Mouse (Mus musculus): Measurements from ENCODE around the gene Alad. TPM values are rescaled to one million over a fixed set of nuclear protein-coding genes. Genes with fewer than 3 reads are reported as not detected.

The Alad gene
- 100 to 1,000 TPM; 124 to 319 TPM for polyA plus RNA-seq (2012; fragmentation: generic; extraction: Trizol)

DNA sequence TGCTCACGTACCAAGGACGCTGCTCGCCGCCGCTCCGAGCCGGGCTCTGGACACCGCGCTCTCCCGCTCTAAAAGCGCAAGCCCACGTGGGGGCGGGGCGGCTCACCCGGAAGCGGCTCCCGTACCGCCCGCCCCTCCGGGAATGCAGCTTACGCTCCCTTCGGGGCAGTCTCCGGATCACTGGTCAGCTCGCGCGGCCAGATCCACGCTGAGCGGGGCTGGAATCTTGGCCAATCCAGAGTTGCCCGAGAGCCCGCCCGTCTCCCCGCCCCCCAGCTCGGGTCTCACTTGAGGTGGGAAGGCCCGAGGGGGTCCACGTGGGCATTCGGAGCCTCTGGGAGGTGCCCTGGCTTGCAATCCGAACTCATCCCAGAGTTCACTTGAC is at the start of gene Alad:
Gene Alad (minus strand): TSS at position 70 of the 385 bp plus-strand sequence.

DNA sequence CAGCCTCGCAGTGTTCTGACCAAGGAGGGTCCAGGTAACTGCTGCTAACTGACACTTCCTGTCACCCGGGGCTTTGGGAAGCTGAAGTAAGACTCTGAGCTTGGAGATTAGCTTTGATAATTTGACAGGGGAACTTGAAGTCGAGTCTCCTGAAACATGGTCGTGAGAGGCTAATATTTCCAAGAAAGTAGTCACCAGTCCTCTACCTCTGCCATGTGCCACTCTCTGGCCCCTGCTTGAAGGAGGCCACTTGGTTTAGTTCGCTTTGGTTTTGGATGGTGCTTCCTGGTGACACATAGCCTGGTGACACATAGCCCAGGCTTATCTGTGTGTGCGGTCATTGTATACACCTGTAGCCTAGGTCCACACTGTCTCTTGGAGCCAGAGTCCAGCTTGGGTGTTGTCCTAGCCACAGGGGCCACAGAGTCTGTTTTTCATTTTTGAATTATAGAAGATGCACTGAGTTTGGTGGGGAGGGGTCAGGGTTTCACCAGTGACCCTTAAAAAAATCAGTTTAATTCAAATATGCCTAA is 40.1 kb upstream of the Alad start, which contains the start of gene Rgs3:
Gene Rgs3 (plus strand): TSS at position 51 of the 533 bp plus-strand sequence.

GRCm38 (mm10) chr4:62524651-62525488 is 5.2 kb upstream of the Alad start, which contains the start of the genes Pole3 and 4933430I17Rik:
TSS of gene Pole3 (minus strand) at chr4:62525068.
TSS of gene 4933430I17Rik (plus strand) at chr4:62525369.

DNA sequence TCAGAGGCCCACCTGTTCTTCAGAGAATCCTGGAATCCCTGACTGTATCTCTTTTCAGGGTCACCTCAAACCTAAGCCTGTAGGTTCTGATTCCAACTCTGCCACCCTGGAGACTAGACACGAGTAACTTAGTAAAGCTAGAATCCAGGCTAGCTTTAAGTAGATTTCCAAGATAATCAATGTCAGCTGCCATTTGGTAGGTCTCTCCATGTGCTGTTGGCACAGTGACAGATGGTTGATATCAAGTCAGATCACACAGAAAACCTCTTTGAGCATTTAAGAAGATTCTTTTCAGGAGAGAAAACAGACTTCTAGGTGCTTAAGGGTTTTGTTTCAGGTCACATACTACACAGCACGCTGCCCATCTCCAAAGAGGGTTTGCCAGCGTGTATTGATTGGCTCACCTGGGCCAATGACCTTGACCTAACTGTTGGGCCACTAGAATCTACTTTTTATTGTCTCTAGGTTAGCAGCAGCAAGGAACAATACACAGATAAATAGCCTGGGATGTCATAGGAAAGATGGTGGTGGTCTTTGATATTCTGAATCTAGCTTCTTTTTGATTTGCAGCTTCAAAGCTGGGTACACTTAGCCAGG is 16.2 kb downstream of the Alad start, which contains the start of gene Hdhd3:
Gene Hdhd3 (minus strand): TSS at position 94 of the 597 bp plus-strand sequence.

GRCm38 (mm10) chr4:62479937-62480708 is 39.6 kb downstream of the Alad start, which contains the start of gene Bspry:
TSS of gene Bspry (plus strand) at chr4:62480053.

GRCm38 (mm10) chr4:62470598-62471051 is 49.1 kb downstream of the Alad start, which contains the start of gene Wdr31:
TSS of gene Wdr31 (minus strand) at chr4:62470896.

Other genes with a start within 250 kb of the Alad start
- gene Fkbp15, start 159.4 kb downstream of the Alad start, polyA plus RNA-seq (2012; fragmentation: generic; extraction: Trizol), result 10 to 100 TPM in 1 of 2 experiments, 1 to 10 TPM in 1; 8.2 to 25.7 TPM
- 10 to 100 TPM in 1 of 2 experiments, 1 to 10 TPM in 1; 4.3 to 18.4 TPM for gene Slc31a1, start 159.2 kb downstream of the Alad start, polyA plus RNA-seq (2012; fragmentation: generic; extraction: Trizol)
- gene Cdc26, start 111.3 kb downstream of the Alad start, polyA plus RNA-seq (2012; fragmentation: generic; extraction: Trizol), result 10 to 100 TPM; 69.8 to 90.5 TPM
- gene Prpf4, start 111.1 kb downstream of the Alad start, polyA plus RNA-seq (2012; fragmentation: generic; extraction: Trizol), result 1 to 10 TPM; 3.4 to 7.3 TPM
- under 1 TPM; 0.06 to 0.60 TPM for gene Rnf183, start 84.7 kb downstream of the Alad start, polyA plus RNA-seq (2012; fragmentation: generic; extraction: Trizol)
- gene Wdr31, start 49.0 kb downstream of the Alad start, polyA plus RNA-seq (2012; fragmentation: generic; extraction: Trizol), result under 1 TPM; 0.07 to 0.12 TPM
- gene Bspry, start 39.9 kb downstream of the Alad start, polyA plus RNA-seq (2012; fragmentation: generic; extraction: Trizol), result 1 to 10 TPM in 1 of 2 experiments, under 1 TPM in 1; 0.08 to 1.0 TPM
- 10 to 100 TPM; 35.5 to 36.9 TPM for gene Hdhd3, start 16.5 kb downstream of the Alad start, polyA plus RNA-seq (2012; fragmentation: generic; extraction: Trizol)
- 10 to 100 TPM; 33.3 to 62.6 TPM for gene Pole3, start 5.2 kb upstream of the Alad start, polyA plus RNA-seq (2012; fragmentation: generic; extraction: Trizol)
- under 1 TPM; 0.05 to 0.17 TPM for gene 4933430I17Rik, start 5.5 kb upstream of the Alad start, polyA plus RNA-seq (2012; fragmentation: generic; extraction: Trizol)
- gene Rgs3, start 39.9 kb upstream of the Alad start, polyA plus RNA-seq (2012; fragmentation: generic; extraction: Trizol), result 10 to 100 TPM; 24.2 to 87.0 TPM